Mouse (Mus musculus) lung, adult 2 months (tissue): ENCODE data around the gene Fam169b. TPM values are rescaled to one million over a fixed set of nuclear protein-coding genes. Genes with fewer than 3 reads are reported as not detected.
"Not testable (repeated sequence)": the region's sequence is repeated elsewhere in the genome, so short reads cannot be mapped to it uniquely, and the experiment has no call there.

Experiments
- DNase-seq: peaks from one replicate; pipeline ENCODE4 v3.0.0; 2022
- H3K4me1 ChIP-seq: fragments of 200-500 bp; 2 replicates; pipeline ENCODE4 v1.6.1; 2011; ENCODE audit warnings: low read length; ENCODE audit not compliant: control insufficient read depth, insufficient read depth
- H3K4me3 ChIP-seq: fragments of 200-500 bp; replicated peaks from 2 replicates; pipeline ENCODE3; 2011; ENCODE audit warnings: low read depth, mild to moderate bottlenecking, control low read depth, low read length; ENCODE audit errors: extremely low read depth
- CTCF ChIP-seq: fragments of 200-500 bp; IDR thresholded peaks from 2 replicates; pipeline ENCODE4 v1.5.1; 2011; ENCODE audit warnings: mild to moderate bottlenecking, low read length, control low read depth; ENCODE audit not compliant: insufficient read depth
- POLR2A ChIP-seq: fragments of 200-500 bp; IDR thresholded peaks from 2 replicates; pipeline ENCODE4 v1.6.1; 2011; ENCODE audit warnings: low read depth, mild to moderate bottlenecking, control low read depth, low read length, borderline replicate concordance; ENCODE audit errors: extremely low read depth
- WGBS: fragments of 180-500 bp; shearing (Covaris S2); methylation state at CpG from one replicate; pipeline ENCODE4 v1.1.7; 2018; 5-methylcytosine and 5-hydroxymethylcytosine counted together
- polyA plus RNA-seq: library from polyadenylated mRNA; depleted of rRNA; stranded (reverse); fragments of >200 nt; gene quantifications from 2 replicates; pipeline ENCODE4 v1.2.3, GENCODE M21; 2012

Gene Fam169b
- polyA plus RNA-seq, 1 experiment, result 3.7 TPM

GRCm38 (mm10) chr7:68282304-68283132 lies 8.9 kb downstream of the Fam169b start:
- no peak overlapping the region for H3K4me3 ChIP-seq
- 77% methylated on average over 22 of the region's 22 CpGs for WGBS
- TF ChIP-seq CTCF, result no peak
- no peak for TF ChIP-seq POLR2A
- H3K4me1 ChIP-seq, result no peaks in the 10 kb centered on the region
- DNase-seq, result no peak

- not testable (repeated sequence) for H3K4me1 ChIP-seq
Observed at GRCm38 (mm10) chr7:68283133-68283520, 9.5 kb downstream of the Fam169b start.

GRCm38 (mm10) chr7:68283776-68284175 lies 10.1 kb downstream of the Fam169b start:
- Histone ChIP-seq H3K4me1 (no peaks in the 10 kb centered on the region), H3K4me3 (no peak overlapping the region)
- DNase-seq, result no peak
- WGBS, result 81% methylated on average over 7 of the region's 7 CpGs
- TF ChIP-seq CTCF, result no peak
- no peak for TF ChIP-seq POLR2A

More at GRCm38 (mm10) chr7:68283133-68283520, 9.5 kb downstream of the Fam169b start:
- WGBS, result 77% methylated on average over 4 of the region's 4 CpGs
- not testable (repeated sequence) for DNase-seq, H3K4me3 ChIP-seq

- TF ChIP-seq POLR2A (no peak), CTCF (no peak)
- no peaks in the 10 kb centered on the region; the same call in 1 of the 2 replicates for H3K4me1 ChIP-seq
- WGBS, result 45% methylated on average over 8 of the region's 8 CpGs
- no peak for DNase-seq
- H3K4me3 ChIP-seq, result no peak overlapping the region
Observed at GRCm38 (mm10) chr7:68285851-68286298, 12.2 kb downstream of the Fam169b start.

- DNase-seq, result no peak
- Histone ChIP-seq H3K4me1 (no peaks in the 10 kb centered on the region; the same call in 1 of the 2 replicates), H3K4me3 (no peak overlapping the region)
- WGBS, result 88% methylated on average over 24 of the region's 24 CpGs
- no peak for TF ChIP-seq POLR2A
- no peak for TF ChIP-seq CTCF
Observed at GRCm38 (mm10) chr7:68286526-68287481, 13.2 kb downstream of the Fam169b start.

- Histone ChIP-seq H3K4me1 (no peaks in the 10 kb centered on the region; the same call in 1 of the 2 replicates), H3K4me3 (no peak overlapping the region)
- TF ChIP-seq POLR2A (no peak), CTCF (no peak)
- WGBS, result 71% methylated on average over 2 of the region's 2 CpGs
- DNase-seq, result no peak
Observed at GRCm38 (mm10) chr7:68287582-68287981, 13.9 kb downstream of the Fam169b start.

GRCm38 (mm10) chr7:68288000-68288399 lies 14.4 kb downstream of the Fam169b start:
- not testable (repeated sequence) for DNase-seq, H3K4me3 ChIP-seq, H3K4me1 ChIP-seq
- WGBS, result 83% methylated on average over 4 of the region's 4 CpGs

GRCm38 (mm10) chr7:68289081-68289480 lies 15.4 kb downstream of the Fam169b start:
- Histone ChIP-seq H3K4me3 (no peak overlapping the region), H3K4me1 (no peaks in the 10 kb centered on the region; the same call in 1 of the 2 replicates)
- TF ChIP-seq POLR2A, result no peak
- no peak for TF ChIP-seq CTCF
- WGBS, result 94% methylated on average over 8 of the region's 8 CpGs
- DNase-seq, result no peak

GRCm38 (mm10) chr7:68291603-68292002 lies 18.0 kb downstream of the Fam169b start:
- TF ChIP-seq POLR2A (no peak), CTCF (no peak)
- Histone ChIP-seq H3K4me3 (no peak overlapping the region), H3K4me1 (no peaks in the 10 kb centered on the region; the same call in 1 of the 2 replicates)
- DNase-seq, result no peak
- WGBS, result 49% methylated on average over 1 of the region's 1 CpGs
